Mouse (Mus musculus) hindbrain, postnatal 0 days (tissue): ENCODE measurements around the gene Lrrc23. TPM values are rescaled to one million over a fixed set of nuclear protein-coding genes. Genes with fewer than 3 reads are reported as not detected.
A peak's percentile ranks its signal among the peaks of the same experiment; 100 is the strongest.

ENCODE experiments used
- ATAC-seq: fragments of 200-750 bp; cut with Nextera tagmentation; 2 replicates; pipeline ENCODE4 v1.8.0; 2017; ENCODE audit warnings: mild to moderate bottlenecking, moderate TSS enrichment, moderate library complexity
- DNase-seq: peaks from one replicate; pipeline ENCODE4 v3.0.0-alpha.2; 2015; ENCODE audit warnings: low spot score
- H3K27ac ChIP-seq: fragments of 300-500 bp; sonication (generic); 2 replicates; pipeline ENCODE4 v1.5.1; 2014; ENCODE audit warnings: mild to moderate bottlenecking
- H3K27me3 ChIP-seq: fragments of 300-500 bp; sonication (generic); 2 replicates; pipeline ENCODE4 v1.6.1; 2014; ENCODE audit warnings: low read length, mixed read lengths; ENCODE audit not compliant: insufficient read depth
- H3K36me3 ChIP-seq: fragments of 300-500 bp; sonication (generic); 2 replicates; pipeline ENCODE4 v1.6.1; 2014; ENCODE audit warnings: low read length, mixed read lengths; ENCODE audit not compliant: insufficient read depth
- H3K4me1 ChIP-seq: fragments of 300-500 bp; sonication (generic); 2 replicates; pipeline ENCODE4 v1.6.1; 2014; ENCODE audit warnings: antibody characterized with exemption, low read length, mixed read lengths; ENCODE audit not compliant: insufficient read depth
- H3K4me2 ChIP-seq: fragments of 300-500 bp; sonication (generic); 2 replicates; pipeline ENCODE4 v1.6.1; 2014; ENCODE audit warnings: low read depth, mild to moderate bottlenecking, low read length, moderate library complexity, mixed read lengths
- H3K4me3 ChIP-seq: fragments of 300-500 bp; sonication (generic); 2 replicates; pipeline ENCODE4 v1.5.1; 2014; ENCODE audit warnings: low read length
- H3K9ac ChIP-seq: fragments of 300-500 bp; sonication (generic); replicated peaks from 2 replicates; pipeline ENCODE4 v1.6.1; 2014; ENCODE audit warnings: mild to moderate bottlenecking, low read length, moderate library complexity, mixed read lengths
- H3K9me3 ChIP-seq: fragments of 300-500 bp; sonication (generic); 2 replicates; pipeline ENCODE4 v1.6.1; 2016; ENCODE audit warnings: low read length, mixed read lengths
- CTCF ChIP-seq: IDR thresholded peaks from 2 replicates; pipeline ENCODE4 v1.5.1; 2016; ENCODE audit warnings: antibody characterized with exemption, control low read depth, low read depth
- WGBS: fragments of 180-500 bp; shearing (Covaris S2); extraction: QIAGEN DNeasy Blood & Tissue Kit; methylation state at CpG from one replicate; pipeline ENCODE4 v1.1.7; 2014; 5-methylcytosine and 5-hydroxymethylcytosine counted together
- polyA plus RNA-seq: library from polyadenylated mRNA; unstranded; fragments of >200 nt; fragmentation: Nextera tagmentation; extraction: Ambion mirVana; gene quantifications from 2 replicates; pipeline ENCODE4 v1.2.1, GENCODE M21; 2015
- total RNA-seq: library from RNA; depleted of rRNA; stranded (reverse); fragments of >200 nt; gene quantifications from 2 replicates; pipeline ENCODE4 v1.2.3, GENCODE M21; 2014

Gene Lrrc23
- total and polyA plus RNA-seq, 2 experiments from 2014 or later = 5.4 to 6.7 TPM

- Histone ChIP-seq H3K36me3 (no peaks in the 10 kb centered on the region), H3K4me3 (peak within 1 kb of the TSS; percentile 59), H3K4me1 (peaks cover 19% of the 10 kb centered on the region), H3K4me2 (peak within 1 kb of the TSS; percentile 75), H3K27ac (peak within 1 kb of the TSS; percentile 78), H3K27me3 (no peaks in the 10 kb centered on the region), H3K9ac (peak within 1 kb of the TSS; percentile 74), H3K9me3 (no peaks in the 10 kb centered on the region)
- DNase-seq (peak; percentile 84), ATAC-seq (peak; percentile 86)
- WGBS = under 1% methylated on average over 48 of the region's 54 CpGs
- no peak for TF ChIP-seq CTCF
Measured at GRCm38 (mm10) chr6:124769101-124769765, 10.3 kb downstream of the Lrrc23 start, which contains the start of gene Eno2. Gene Eno2, minus strand, starts transcription at chr6:124769673.

GRCm38 (mm10) chr6:124768704-124769044 is 10.9 kb downstream of the Lrrc23 start:
- H3K9ac ChIP-seq = peak overlapping the region; percentile 74
- DNase-seq (no peak), ATAC-seq (peak; percentile 13)
- H3K4me1 ChIP-seq = peaks cover 19% of the 10 kb centered on the region
- peak overlapping the region; percentile 78 for H3K27ac ChIP-seq
- peak overlapping the region; percentile 75 for H3K4me2 ChIP-seq
- H3K4me3 ChIP-seq = peak overlapping the region; percentile 59
- H3K36me3 ChIP-seq = no peaks in the 10 kb centered on the region
- WGBS = 5% methylated on average over 9 of the region's 9 CpGs
- no peaks in the 10 kb centered on the region for H3K9me3 ChIP-seq
- no peaks in the 10 kb centered on the region for H3K27me3 ChIP-seq
- TF ChIP-seq CTCF = no peak

DNA sequence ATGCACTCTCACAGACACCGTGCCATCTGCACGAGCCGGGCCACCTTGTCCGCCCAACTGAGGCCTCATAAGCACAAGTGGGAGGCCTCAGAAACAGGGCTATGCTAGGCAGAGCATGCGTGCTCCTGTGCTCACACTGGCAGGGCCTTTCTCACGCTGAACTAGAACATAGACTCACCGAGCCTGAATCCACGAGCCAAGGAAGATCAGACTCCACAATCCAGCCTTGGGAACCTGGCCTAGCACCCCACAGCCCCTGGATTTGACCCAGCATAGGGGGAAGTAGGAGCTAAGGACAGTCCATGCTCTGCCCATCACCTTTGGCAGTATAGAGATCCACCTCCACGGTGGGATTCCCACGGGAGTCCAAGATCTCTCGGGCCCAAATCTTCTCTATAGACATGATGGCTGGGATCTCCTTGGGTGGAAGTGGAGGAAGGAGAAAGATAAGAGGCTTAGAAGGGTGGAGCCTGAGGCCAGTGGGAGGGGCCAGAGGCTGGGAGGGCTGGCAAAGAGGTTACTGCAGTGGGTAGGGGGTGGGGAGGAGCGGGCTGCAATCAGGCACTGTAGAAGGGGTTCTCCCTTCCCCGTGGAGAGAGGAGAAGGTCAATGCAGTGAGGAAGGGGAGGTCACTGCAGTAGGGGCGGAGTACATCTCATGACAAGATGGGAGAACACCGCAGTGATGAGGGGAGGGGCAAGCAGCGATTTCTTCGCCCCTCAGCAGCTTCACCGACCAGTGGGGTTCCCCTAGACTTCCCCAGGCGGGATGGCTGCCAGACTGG is 11.4 kb downstream of the Lrrc23 start:
- no peak for TF ChIP-seq CTCF
- Histone ChIP-seq H3K9me3 (no peaks in the 10 kb centered on the region), H3K4me2 (peak overlapping the region; percentile 75), H3K27ac (peak overlapping the region; percentile 78), H3K27me3 (no peaks in the 10 kb centered on the region), H3K4me3 (peak overlapping the region; percentile 59), H3K36me3 (no peaks in the 10 kb centered on the region), H3K4me1 (peaks cover 19% of the 10 kb centered on the region), H3K9ac (peak overlapping the region; percentile 74)
- 17% methylated on average over 19 of the region's 19 CpGs for WGBS
- peak; percentile 59 for ATAC-seq
- DNase-seq = peak; percentile 46

- Histone ChIP-seq H3K4me1 (peaks cover 19% of the 10 kb centered on the region), H3K9me3 (no peaks in the 10 kb centered on the region), H3K36me3 (no peaks in the 10 kb centered on the region; the same call in 1 of the 2 replicates), H3K4me2 (peak overlapping the region; percentile 75), H3K9ac (peak overlapping the region; percentile 74; the same call in 1 of the 2 replicates), H3K27ac (peak overlapping the region; percentile 78; the same call in 1 of the 2 replicates), H3K27me3 (no peaks in the 10 kb centered on the region), H3K4me3 (no peak overlapping the region)
- ATAC-seq (0 out of 2 replicates have a peak, but pooled peaks have one; percentile 0), DNase-seq (no peak)
- 34% methylated on average over 4 of the region's 4 CpGs for WGBS
- no peak for TF ChIP-seq CTCF
Measured at GRCm38 (mm10) chr6:124767536-124767919, 12.0 kb downstream of the Lrrc23 start.

DNA sequence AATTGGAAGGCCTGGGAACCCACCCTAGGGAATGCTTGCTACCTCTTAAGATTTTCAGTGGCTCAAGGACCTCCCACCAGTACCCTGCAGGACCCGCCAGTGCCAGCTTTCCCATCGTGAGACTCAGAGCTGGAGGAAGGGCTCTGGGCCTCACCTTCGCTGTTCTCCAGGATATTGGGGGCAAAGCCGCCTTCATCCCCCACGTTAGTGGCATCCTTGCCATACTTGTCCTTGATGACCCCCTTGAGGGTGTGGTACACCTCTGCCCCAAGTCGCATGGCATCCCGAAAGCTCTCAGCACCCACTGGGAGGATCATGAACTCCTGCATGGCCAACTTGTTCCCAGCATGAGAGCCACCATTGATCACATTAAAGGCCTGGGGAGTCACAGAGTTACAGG is 13.6 kb downstream of the Lrrc23 start:
- DNase-seq (no peak), ATAC-seq (no peak)
- no peaks in the 10 kb centered on the region for H3K27me3 ChIP-seq
- no peak for TF ChIP-seq CTCF
- H3K9me3 ChIP-seq = no peaks in the 10 kb centered on the region
- H3K4me1 ChIP-seq = peaks cover 19% of the 10 kb centered on the region
- H3K4me2 ChIP-seq = no peak overlapping the region
- H3K9ac ChIP-seq = no peak overlapping the region
- WGBS = 86% methylated on average over 7 of the region's 7 CpGs
- no peak overlapping the region for H3K4me3 ChIP-seq
- H3K27ac ChIP-seq = no peak overlapping the region
- H3K36me3 ChIP-seq = no peaks in the 10 kb centered on the region; the same call in 1 of the 2 replicates

DNA sequence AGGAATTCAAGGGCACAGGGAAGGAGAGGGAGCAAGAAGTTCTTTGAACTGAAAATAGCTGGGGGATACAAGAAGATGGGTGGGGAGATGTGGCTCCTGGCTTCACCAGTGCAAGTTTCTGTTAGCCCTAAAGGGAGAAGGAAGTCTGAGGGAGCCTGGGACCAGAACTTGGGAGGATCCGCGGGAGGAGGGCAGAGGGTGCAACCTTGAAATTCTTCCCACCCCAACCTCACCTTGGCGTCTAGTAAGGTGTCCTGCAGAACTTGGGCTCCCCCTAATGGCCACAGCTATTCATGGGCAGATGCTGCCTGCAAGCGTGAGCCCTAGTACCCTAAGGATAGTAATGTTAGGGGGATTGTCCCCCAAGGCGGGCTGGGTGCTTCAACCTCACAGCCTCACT is 20.3 kb downstream of the Lrrc23 start:
- Histone ChIP-seq H3K9me3 (no peaks in the 10 kb centered on the region), H3K4me1 (peaks cover 28% of the 10 kb centered on the region), H3K27ac (peak overlapping the region; percentile 97), H3K36me3 (no peaks in the 10 kb centered on the region; the same call in 1 of the 2 replicates), H3K4me2 (no peak overlapping the region), H3K9ac (no peak overlapping the region), H3K4me3 (no peak overlapping the region), H3K27me3 (no peaks in the 10 kb centered on the region)
- ATAC-seq (no peak), DNase-seq (peak; percentile 83)
- peak; percentile 87 for TF ChIP-seq CTCF
- 1% methylated on average over 5 of the region's 5 CpGs for WGBS
